Comparison of ENCODE assay signal across 8 mouse cellular contexts in genomic region chr16:31754172-31755025, GRCm38 (mm10).
DNase-seq lines count a peak whose midpoint lies in the region; ATAC-seq lines count a peak whose summit lies in the region.

No protein-coding gene starts in this region.

- 0 out of 2 replicates have a peak, but pooled peaks cover under 1% of the 10 kb centered on the region for H3K36me3 ChIP-seq in kidney, embryonic 15.5 days

- no peak overlapping the region for H3K4me2 ChIP-seq in kidney, embryonic 15.5 days

- no peaks in the 10 kb centered on the region for H3K9me3 ChIP-seq in kidney, embryonic 15.5 days (replicated peaks)

- H3K4me3 ChIP-seq in kidney, embryonic 15.5 days (replicated peaks): no peak overlapping the region

- H3K27me3 ChIP-seq in kidney, embryonic 15.5 days: no peaks in the 10 kb centered on the region

- peak; percentile 39 to 45 for DNase-seq in spleen, postnatal 36 days (ENCODE audit: low spot score in 2 of 2)
- no peak for DNase-seq in spleen, postnatal 4 days (ENCODE audit: low spot score in 2 of 2)
- peak; percentile 63 to 72 for DNase-seq in frontal cortex, postnatal 36 days (ENCODE audit: low spot score in 2 of 2)
- DNase-seq in telencephalon, adult 2 months (ENCODE audit: low read depth, low spot score): peak; percentile 66
- DNase-seq in lung, adult 18-20 months: no peak
- DNase-seq in adrenal gland, adult (ENCODE audit: inconsistent age in 2 of 2, low spot score in 1 of 2): no peak

- ATAC-seq in megakaryocyte progenitor cell, adult 5-6 weeks (replicated peaks; ENCODE audit: poor library complexity): peak; percentile 23; the same call in 1 of the 2 replicates
- ATAC-seq in kidney, embryonic 15.5 days (replicated peaks; ENCODE audit: low FRiP score): no peak

- no peak overlapping the region for H3K9ac ChIP-seq in kidney, embryonic 15.5 days

- H3K4me1 ChIP-seq in kidney, embryonic 15.5 days: peaks cover 4% of the 10 kb centered on the region; the same call in 1 of the 2 replicates

- 69% methylated on average over 19 of the region's 19 CpGs for WGBS in kidney, embryonic 15.5 days

- H3K27ac ChIP-seq in kidney, embryonic 15.5 days: no peak overlapping the region

Comparison
In these comparisons a context has a peak if more than half of its experiments do, and no peak if none do; other contexts are left out.
1. DNase-seq: peak in spleen, postnatal 36 days (2 of 2), frontal cortex, postnatal 36 days (2 of 2) and telencephalon, adult 2 months (single experiment); none in spleen, postnatal 4 days (0 of 2), lung, adult 18-20 months (0 of 2) and adrenal gland, adult (0 of 2).